Mouse (Mus musculus): Measurements from ENCODE around the gene Rpf2.

The Rpf2 gene

GRCm38 (mm10) chr10:40246374-40247165 is at the start of gene Rpf2:
TSS of gene Rpf2 (minus strand) at chr10:40247036.
- peak; percentile 77 to 87 for DNase-seq (ENCODE audit: low spot score in 2 of 2)

GRCm38 (mm10) chr10:40292640-40293039 is 45.8 kb upstream of the Rpf2 start:
- DNase-seq (ENCODE audit: low spot score in 2 of 2): no peak

- DNase-seq (ENCODE audit: low spot score in 2 of 2): no peak
Observed at GRCm38 (mm10) chr10:40286767-40287166, 39.9 kb upstream of the Rpf2 start.

- DNase-seq (ENCODE audit: low spot score in 2 of 2): no peak
Observed at GRCm38 (mm10) chr10:40285571-40285970, 38.7 kb upstream of the Rpf2 start.

- no peak for DNase-seq (ENCODE audit: low spot score in 2 of 2)
Observed at GRCm38 (mm10) chr10:40284997-40285396, 38.2 kb upstream of the Rpf2 start.

GRCm38 (mm10) chr10:40284179-40284831 is 37.5 kb upstream of the Rpf2 start:
- peak; percentile 34 to 60 for DNase-seq (ENCODE audit: low spot score in 2 of 2)

GRCm38 (mm10) chr10:40283636-40284035 is 36.8 kb upstream of the Rpf2 start:
- DNase-seq (ENCODE audit: low spot score in 2 of 2): no peak

GRCm38 (mm10) chr10:40281565-40281964 is 34.7 kb upstream of the Rpf2 start:
- DNase-seq (ENCODE audit: low spot score in 2 of 2): no peak

- DNase-seq (ENCODE audit: low spot score in 2 of 2): no peak
Observed at GRCm38 (mm10) chr10:40278317-40278716, 31.5 kb upstream of the Rpf2 start.

- DNase-seq (ENCODE audit: low spot score in 2 of 2): no peak
Observed at GRCm38 (mm10) chr10:40275991-40276390, 29.2 kb upstream of the Rpf2 start.

GRCm38 (mm10) chr10:40273938-40274337 is 27.1 kb upstream of the Rpf2 start:
- DNase-seq (ENCODE audit: low spot score in 2 of 2): no peak

GRCm38 (mm10) chr10:40271216-40271615 is 24.4 kb upstream of the Rpf2 start:
- DNase-seq (ENCODE audit: low spot score in 2 of 2): no peak

- DNase-seq (ENCODE audit: low spot score in 2 of 2): no peak
Observed at GRCm38 (mm10) chr10:40264920-40265319, 18.1 kb upstream of the Rpf2 start.

GRCm38 (mm10) chr10:40263691-40264090 is 16.9 kb upstream of the Rpf2 start:
- DNase-seq (ENCODE audit: low spot score in 2 of 2): no peak

- no peak for DNase-seq (ENCODE audit: low spot score in 2 of 2)
Observed at GRCm38 (mm10) chr10:40262200-40262599, 15.4 kb upstream of the Rpf2 start.

GRCm38 (mm10) chr10:40260305-40260704 is 13.5 kb upstream of the Rpf2 start:
- DNase-seq (ENCODE audit: low spot score in 2 of 2): no peak

- DNase-seq (ENCODE audit: low spot score in 2 of 2): no peak
Observed at GRCm38 (mm10) chr10:40259542-40259941, 12.7 kb upstream of the Rpf2 start.

GRCm38 (mm10) chr10:40258976-40259375 is 12.1 kb upstream of the Rpf2 start:
- DNase-seq (ENCODE audit: low spot score in 2 of 2): no peak

GRCm38 (mm10) chr10:40258401-40258966 is 11.6 kb upstream of the Rpf2 start:
- DNase-seq (ENCODE audit: low spot score in 2 of 2): peak; percentile 24 to 64

- DNase-seq (ENCODE audit: low spot score in 2 of 2): peak; percentile 93 to 95
Observed at GRCm38 (mm10) chr10:40257414-40258255, 10.8 kb upstream of the Rpf2 start, which contains the start of gene Gtf3c6. TSS of gene Gtf3c6 (minus strand) at chr10:40258108.

- DNase-seq (ENCODE audit: low spot score in 2 of 2): peak; percentile 35 to 45
Observed at GRCm38 (mm10) chr10:40256716-40257115, 9.9 kb upstream of the Rpf2 start.

- DNase-seq (ENCODE audit: low spot score in 2 of 2): no peak
Observed at GRCm38 (mm10) chr10:40250969-40251368, 4.1 kb upstream of the Rpf2 start.
